ENCODE assay signal across 34 mouse cellular contexts in the genomic region with DNA sequence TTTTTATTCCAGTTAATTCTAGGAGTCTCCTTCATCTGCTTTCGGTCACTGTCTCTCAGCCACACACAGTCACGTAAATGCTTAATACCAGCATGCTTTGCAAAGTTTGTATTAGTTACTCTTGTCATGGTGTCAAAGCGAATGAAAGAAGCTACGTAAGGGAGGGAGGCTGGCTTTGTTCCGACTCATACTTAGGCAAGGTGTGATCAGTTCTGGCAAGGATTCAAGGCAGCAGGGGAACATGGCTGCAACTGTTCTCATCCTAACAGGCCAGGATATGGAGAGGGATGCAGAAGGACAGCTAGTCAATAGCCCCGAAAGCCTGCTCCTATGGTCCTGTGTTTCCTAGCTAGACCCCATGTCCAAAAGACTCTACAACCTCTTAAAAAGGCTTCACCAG. TPM values are rescaled to one million over a fixed set of nuclear protein-coding genes. Genes with fewer than 3 reads are reported as not detected.
"Had no signal": no experiment of that assay in that cellular context is flagged by ENCODE, and none has a peak within 500 bp of the region (broad histone marks: within the 10 kb centered on the region; RNA-seq: fewer than 3 reads in every experiment).

No protein-coding gene starts in this region.

- H3K9ac ChIP-seq: heart, embryonic 12.5 days; heart, embryonic 13.5 days; heart, embryonic 15.5 days; hindbrain, embryonic 12.5 days; hindbrain, embryonic 13.5 days; hindbrain, embryonic 14.5 days; hindbrain, embryonic 15.5 days; intestine, embryonic 15.5 days; kidney, embryonic 15.5 days had no signal

- H3K4me3 ChIP-seq: heart, embryonic 12.5 days; heart, embryonic 13.5 days; heart, embryonic 15.5 days; hindbrain, embryonic 10.5 days; hindbrain, embryonic 12.5 days; hindbrain, embryonic 13.5 days; hindbrain, embryonic 15.5 days; intestine, embryonic 15.5 days; kidney, embryonic 15.5 days; layer of hippocampus, adult 2 months; left cerebral cortex, adult 2 months had no signal

- H3K4me2 ChIP-seq: heart, embryonic 12.5 days; heart, embryonic 13.5 days; heart, embryonic 15.5 days; hindbrain, embryonic 12.5 days; hindbrain, embryonic 13.5 days; hindbrain, embryonic 14.5 days; hindbrain, embryonic 15.5 days; intestine, embryonic 15.5 days; kidney, embryonic 15.5 days had no signal

- H3K36me3 ChIP-seq: heart, embryonic 15.5 days; hindbrain, embryonic 10.5 days; hindbrain, embryonic 12.5 days; hindbrain, embryonic 13.5 days; hindbrain, embryonic 15.5 days; intestine, embryonic 15.5 days; kidney, embryonic 15.5 days had no signal

- DNase-seq: heart, postnatal 10 days; heart, postnatal 36 days; heart, postnatal 4 days; kidney, adult 11 months; kidney, adult 18-20 months; kidney, adult 2 months; kidney, adult 8-10 months; kidney, adult 9 months; kidney, postnatal 10 days; kidney, postnatal 14 days; kidney, postnatal 25 days; kidney, postnatal 36 days; kidney, postnatal 4 days; layer of hippocampus, adult 9-11 months; layer of hippocampus, postnatal 36 days had no signal

- H3K27ac ChIP-seq: heart, embryonic 13.5 days; heart, embryonic 15.5 days; hindbrain, embryonic 10.5 days; hindbrain, embryonic 12.5 days; hindbrain, embryonic 13.5 days; hindbrain, embryonic 14.5 days; hindbrain, embryonic 15.5 days; hindbrain, postnatal 0 days; intestine, embryonic 15.5 days; kidney, embryonic 15.5 days; kidney, postnatal 0 days; layer of hippocampus, adult 2 months; left cerebral cortex, adult 2 months had no signal

- H3K9me3 ChIP-seq: heart, embryonic 12.5 days; heart, embryonic 13.5 days; heart, embryonic 15.5 days; hindbrain, embryonic 10.5 days; hindbrain, embryonic 12.5 days; hindbrain, embryonic 13.5 days; hindbrain, embryonic 15.5 days; intestine, embryonic 15.5 days; kidney, embryonic 15.5 days had no signal

- H3K27me3 ChIP-seq: heart, embryonic 12.5 days; heart, embryonic 13.5 days; heart, embryonic 15.5 days; hindbrain, embryonic 12.5 days; hindbrain, embryonic 13.5 days; hindbrain, embryonic 15.5 days; intestine, embryonic 15.5 days; kidney, embryonic 15.5 days had no signal

- H3K4me1 ChIP-seq: hindbrain, embryonic 10.5 days; hindbrain, embryonic 12.5 days; hindbrain, embryonic 13.5 days; hindbrain, embryonic 15.5 days; intestine, embryonic 15.5 days; kidney, embryonic 15.5 days had no signal

- ATAC-seq: hindbrain, embryonic 16.5 days; hindbrain, postnatal 0 days; inflammation-experienced regulatory T-cells, adult 6 months; intestine, embryonic 15.5 days; intestine, embryonic 16.5 days; intestine, postnatal 0 days had no signal

RNA-seq across cellular contexts. Expression of a gene that starts 39.0 kb away (rescaled TPM):
- total RNA-seq: hematopoietic stem cell, adult 5-6 weeks had no signal
- polyA plus RNA-seq: inflammation-experienced regulatory T-cells, adult 6 months had no signal
